Mouse (Mus musculus): ENCODE results near the gene Vmn1r77. TPM values are rescaled to one million over a fixed set of nuclear protein-coding genes. Genes with fewer than 3 reads are reported as not detected.
"Not testable (repeated sequence)": the region's sequence is repeated elsewhere in the genome, so short reads cannot be mapped to it uniquely, and the experiment has no call there.

Gene Vmn1r77
- total RNA-seq (2021) = not detected
- long read RNA-seq, experiment 1 = 0 reads
- long read RNA-seq, experiment 2 = 0 reads

DNA sequence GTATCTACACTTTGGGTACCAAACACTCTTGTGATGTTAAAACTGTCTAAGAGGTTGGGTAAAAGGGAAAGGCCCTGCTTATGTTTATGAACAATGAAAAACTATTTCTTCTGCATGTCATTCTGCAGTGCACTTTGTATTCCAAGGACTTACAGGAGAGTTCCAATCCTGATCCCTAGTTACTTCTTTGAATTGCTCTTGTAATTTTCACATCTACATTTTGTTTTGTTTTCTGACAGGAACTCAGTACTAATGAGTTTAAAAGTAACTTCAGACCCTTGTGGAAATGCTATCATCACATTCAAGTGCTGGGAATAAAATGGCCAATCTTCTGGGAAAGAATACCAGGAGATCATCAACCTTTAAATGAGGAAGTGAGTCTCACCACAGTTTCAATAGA is at the start of gene Vmn1r77:
Gene Vmn1r77 (plus strand): TSS at position 301 of the 400 bp plus-strand sequence.
- not testable (repeated sequence) for DNase-seq (ENCODE audit: low spot score in 2 of 2)

DNA sequence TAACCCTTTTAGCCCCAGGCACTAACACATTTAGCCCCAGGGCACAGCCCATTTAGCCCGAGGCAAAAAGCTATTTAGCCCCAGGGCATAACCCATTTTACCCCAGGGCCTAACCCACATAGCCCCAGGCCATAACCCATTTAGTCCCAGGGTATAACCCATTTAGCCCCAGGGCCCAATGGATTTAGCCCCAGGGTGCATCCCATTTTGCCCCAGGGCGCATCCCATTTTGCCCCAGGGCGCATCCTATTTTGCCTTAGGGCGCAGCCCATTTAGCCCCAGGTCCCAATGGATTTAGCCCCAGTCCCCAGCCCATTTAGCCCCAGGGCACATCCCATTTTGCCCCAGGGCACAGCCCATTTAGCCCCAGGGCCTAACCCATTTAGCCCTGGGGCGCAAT is 25.1 kb upstream of the Vmn1r77 start:
- not testable (repeated sequence) for DNase-seq (ENCODE audit: low spot score in 2 of 2)

DNA sequence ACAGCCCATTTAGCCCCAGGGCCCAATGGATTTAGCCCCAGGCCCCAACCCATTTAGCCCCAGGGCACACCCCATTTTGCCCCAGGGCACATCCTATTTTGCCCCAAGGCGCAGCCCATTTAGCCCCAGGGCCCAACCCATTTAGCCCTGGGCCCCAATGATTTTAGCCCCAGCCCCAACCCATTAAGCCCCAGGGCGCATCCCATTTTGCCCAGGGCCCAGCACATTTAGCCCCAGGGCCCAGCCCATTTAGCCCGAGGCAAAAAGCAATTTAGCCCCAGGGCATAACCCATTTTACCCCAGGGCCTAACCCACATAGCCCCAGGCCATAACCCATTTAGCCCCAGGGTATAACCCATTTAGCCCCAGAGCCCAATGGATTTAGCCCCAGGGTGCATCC is 24.2 kb upstream of the Vmn1r77 start:
- not testable (repeated sequence) for DNase-seq (ENCODE audit: low spot score in 2 of 2)

DNA sequence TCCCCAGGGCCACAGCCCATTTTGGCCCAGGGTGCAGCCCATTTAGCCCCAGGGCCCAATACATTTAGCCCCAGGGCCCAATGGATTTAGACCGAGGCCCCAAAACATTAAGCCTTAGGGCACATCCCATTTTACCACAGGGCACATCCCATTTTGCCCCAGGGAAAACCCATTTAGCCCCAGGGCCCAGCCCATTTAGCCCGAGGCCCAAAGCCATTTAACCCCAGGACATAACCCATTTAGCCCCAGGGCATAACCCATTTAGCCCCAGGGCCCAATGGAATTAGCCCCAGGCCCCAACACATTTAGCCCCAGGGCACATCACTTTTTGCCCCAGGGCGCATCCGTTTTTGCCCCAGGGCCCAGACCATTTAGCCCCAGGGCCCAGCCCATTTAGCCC is 23.4 kb upstream of the Vmn1r77 start:
- DNase-seq (ENCODE audit: low spot score in 2 of 2) = no peak

DNA sequence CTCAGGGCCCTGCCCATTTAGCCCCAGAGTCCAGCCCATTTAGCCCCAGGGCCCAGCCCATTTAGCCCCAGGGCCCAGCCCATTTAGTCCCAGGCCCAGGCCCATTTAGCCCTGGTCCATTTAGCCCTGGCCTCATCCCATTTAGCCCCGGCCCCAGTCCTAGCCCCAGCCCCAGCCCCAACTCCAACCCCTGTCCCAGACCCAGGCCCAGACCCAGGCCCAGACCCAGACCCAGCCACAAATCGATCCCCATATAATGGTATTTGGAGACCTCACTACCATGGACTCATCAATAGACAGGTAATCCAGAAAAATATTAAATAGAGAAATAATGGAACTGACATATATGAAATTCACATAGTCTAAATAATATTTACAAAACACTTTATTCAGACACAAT is 18.7 kb upstream of the Vmn1r77 start:
- DNase-seq (ENCODE audit: low spot score in 2 of 2) = not testable (repeated sequence)

DNA sequence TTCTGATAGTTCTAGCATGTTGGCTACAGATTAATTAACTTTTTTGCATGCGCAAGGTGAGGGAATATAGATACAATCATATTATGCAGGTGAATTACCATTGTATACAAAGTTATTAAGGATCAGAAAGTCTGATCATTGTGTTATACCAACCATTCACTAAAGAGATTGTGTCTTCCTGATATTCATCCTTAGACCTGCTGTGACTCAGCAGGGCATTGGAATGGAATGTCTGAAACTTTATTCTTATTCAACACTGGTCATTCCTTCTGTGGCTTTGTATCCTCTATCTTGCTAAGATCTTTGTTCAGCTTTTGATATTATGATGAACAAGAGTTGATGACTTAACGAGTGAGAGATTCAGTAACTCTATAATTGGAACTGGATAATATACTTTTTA is 4.1 kb downstream of the Vmn1r77 start:
- no peak for DNase-seq (ENCODE audit: low spot score in 2 of 2)

Other genes starting within 250 kb of the Vmn1r77 start
- gene Vmn1r74, start 202.8 kb upstream of the Vmn1r77 start, total RNA-seq (2021) = not detected
- not detected for gene Vmn1r75, start 162.1 kb upstream of the Vmn1r77 start, total RNA-seq (2021)
- gene Vmn1r76, start 98.5 kb upstream of the Vmn1r77 start, total RNA-seq (2021) = not detected
- not detected for gene Vmn1r78, start 113.5 kb downstream of the Vmn1r77 start, total RNA-seq (2021)
- 1 to 10 TPM in 1 of 2 experiments, under 1 TPM in 1; 0.78 to 1.0 TPM for gene Vmn1r79, start 134.5 kb downstream of the Vmn1r77 start, total RNA-seq (2021)
- not detected for gene Vmn1r80, start 152.5 kb downstream of the Vmn1r77 start, total RNA-seq (2021)
- gene Vmn1r81, start 231.5 kb downstream of the Vmn1r77 start, total RNA-seq (2021) = not detected